Mouse (Mus musculus) stomach, embryonic 15.5 days (tissue): Measurements from ENCODE around the gene Cox14. TPM values are rescaled to one million over a fixed set of nuclear protein-coding genes. Genes with fewer than 3 reads are reported as not detected.
"Not testable (repeated sequence)": the region's sequence is repeated elsewhere in the genome, so short reads cannot be mapped to it uniquely, and the experiment has no call there.

Experiments
- ATAC-seq: fragments of 200-750 bp; cut with Nextera tagmentation; 2 replicates; pipeline ENCODE4 v1.8.0; 2017; ENCODE audit warnings: low read depth, moderate number of reproducible peaks, moderate TSS enrichment; ENCODE audit not compliant: insufficient read depth, low FRiP score
- H3K27ac ChIP-seq: fragments of 300-500 bp; sonication (generic); 2 replicates; pipeline ENCODE4 v1.5.1; 2015; ENCODE audit warnings: mild to moderate bottlenecking, inconsistent platforms
- H3K27me3 ChIP-seq: fragments of 300-500 bp; sonication (generic); replicated peaks from 2 replicates; pipeline ENCODE4 v1.6.1; 2015; ENCODE audit warnings: inconsistent platforms
- H3K36me3 ChIP-seq: fragments of 300-500 bp; sonication (generic); 2 replicates; pipeline ENCODE4 v1.6.1; 2015; ENCODE audit warnings: inconsistent platforms
- H3K4me1 ChIP-seq: fragments of 300-500 bp; sonication (generic); 2 replicates; pipeline ENCODE4 v1.6.1; 2015; ENCODE audit warnings: inconsistent platforms
- H3K4me2 ChIP-seq: fragments of 300-500 bp; sonication (generic); 2 replicates; pipeline ENCODE4 v1.6.1; 2015; ENCODE audit warnings: mild to moderate bottlenecking, inconsistent platforms
- H3K4me3 ChIP-seq: fragments of 300-500 bp; sonication (generic); replicated peaks from 2 replicates; pipeline ENCODE4 v1.5.1; 2015; ENCODE audit warnings: inconsistent platforms
- H3K9ac ChIP-seq: fragments of 300-500 bp; sonication (generic); 2 replicates; pipeline ENCODE4 v1.6.1; 2015; ENCODE audit warnings: inconsistent platforms
- H3K9me3 ChIP-seq: fragments of 300-500 bp; sonication (generic); 2 replicates; pipeline ENCODE4 v1.6.1; 2016; ENCODE audit warnings: inconsistent platforms
- WGBS: fragments of 180-500 bp; shearing (Covaris S2); methylation state at CpG from one replicate; pipeline ENCODE4 v1.1.7; 2015; 5-methylcytosine and 5-hydroxymethylcytosine counted together
- polyA plus RNA-seq: library from polyadenylated mRNA; unstranded; fragments of >200 nt; fragmentation: Nextera tagmentation; extraction: Ambion mirVana; gene quantifications from 2 replicates; pipeline ENCODE4 v1.2.1, GENCODE M21; 2015

Gene Cox14
- polyA plus RNA-seq, 1 experiment from 2014 or later, result 220 TPM

DNA sequence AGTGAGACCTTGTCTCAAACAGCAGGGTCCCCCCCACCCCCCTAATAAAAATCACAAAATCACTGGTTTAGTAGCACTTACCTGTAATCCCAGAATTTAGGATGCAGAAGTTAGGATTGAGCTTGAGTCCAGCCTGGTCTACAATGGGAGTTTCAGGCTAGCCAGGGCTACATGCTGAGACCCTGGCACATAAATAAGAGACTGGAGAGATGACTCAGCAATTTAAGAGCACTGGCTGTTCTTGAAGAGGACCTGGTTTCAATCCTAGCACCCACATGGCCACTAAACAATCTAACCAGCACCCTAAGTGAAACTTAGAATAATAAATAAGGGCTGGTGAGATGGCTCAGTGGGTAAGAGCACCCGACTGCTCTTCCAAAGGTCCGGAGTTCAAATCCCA, 5.7 kb downstream of the Cox14 start:
- Histone ChIP-seq H3K9ac (no peak overlapping the region), H3K4me1 (0 out of 2 replicates have a peak, but pooled peaks cover 4% of the 10 kb centered on the region), H3K4me2 (no peak overlapping the region), H3K36me3 (peaks cover 24% of the 10 kb centered on the region), H3K27ac (no peak overlapping the region), H3K9me3 (no peaks in the 10 kb centered on the region), H3K27me3 (no peaks in the 10 kb centered on the region), H3K4me3 (no peak overlapping the region)
- ATAC-seq, result no peak
- WGBS, result 91% methylated on average over 2 of the region's 2 CpGs

DNA sequence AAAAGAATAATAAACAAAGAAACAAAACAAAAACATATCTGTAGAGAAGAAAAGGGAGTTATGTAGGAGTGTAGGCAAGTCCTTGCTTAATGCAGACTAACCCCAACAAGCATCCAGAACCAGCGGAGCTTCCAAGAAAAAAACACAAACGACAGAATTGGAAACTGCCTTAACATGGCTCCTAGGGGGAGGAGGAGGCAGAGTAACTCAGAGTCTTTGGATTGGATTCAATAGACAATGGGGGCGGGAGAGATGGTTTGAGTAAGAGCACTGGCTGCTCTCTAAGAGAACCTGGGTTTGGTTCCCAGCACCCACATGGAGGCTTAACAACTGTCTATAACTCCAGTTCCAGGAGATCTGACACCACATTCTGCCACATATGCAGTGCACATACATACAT, 6.3 kb downstream of the Cox14 start:
- Histone ChIP-seq H3K9me3 (no peaks in the 10 kb centered on the region), H3K27me3 (no peaks in the 10 kb centered on the region), H3K27ac (no peak overlapping the region), H3K36me3 (peaks cover 29% of the 10 kb centered on the region), H3K4me2 (no peak overlapping the region), H3K4me1 (0 out of 2 replicates have a peak, but pooled peaks cover under 1% of the 10 kb centered on the region), H3K4me3 (no peak overlapping the region), H3K9ac (no peak overlapping the region)
- ATAC-seq, result no peak
- WGBS, result 94% methylated on average over 3 of the region's 3 CpGs

DNA sequence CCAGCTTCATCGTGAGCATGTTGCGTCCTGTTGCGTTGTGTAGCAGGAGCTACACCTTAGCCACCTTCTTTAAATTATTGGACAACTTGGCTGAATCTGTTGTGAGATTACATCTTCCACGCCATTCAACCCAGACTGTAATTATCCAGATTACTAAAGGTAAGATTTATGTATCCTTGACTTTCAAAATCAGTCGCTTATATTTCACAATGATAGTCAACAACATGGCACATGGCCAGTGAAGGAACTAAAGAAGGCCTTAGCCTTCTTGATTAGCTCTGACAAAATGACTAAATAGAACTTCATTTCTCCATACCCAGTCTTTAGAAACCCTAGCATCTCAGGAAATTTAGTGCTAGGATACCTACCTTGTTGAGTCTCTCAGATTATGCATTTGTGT, 7.8 kb downstream of the Cox14 start:
- no peak for ATAC-seq
- Histone ChIP-seq H3K27ac (no peak overlapping the region), H3K4me3 (no peak overlapping the region), H3K4me1 (no peaks in the 10 kb centered on the region), H3K36me3 (peaks cover 36% of the 10 kb centered on the region), H3K9me3 (no peaks in the 10 kb centered on the region), H3K4me2 (no peak overlapping the region), H3K9ac (no peak overlapping the region), H3K27me3 (no peaks in the 10 kb centered on the region)
- WGBS, result 91% methylated on average over 5 of the region's 5 CpGs

DNA sequence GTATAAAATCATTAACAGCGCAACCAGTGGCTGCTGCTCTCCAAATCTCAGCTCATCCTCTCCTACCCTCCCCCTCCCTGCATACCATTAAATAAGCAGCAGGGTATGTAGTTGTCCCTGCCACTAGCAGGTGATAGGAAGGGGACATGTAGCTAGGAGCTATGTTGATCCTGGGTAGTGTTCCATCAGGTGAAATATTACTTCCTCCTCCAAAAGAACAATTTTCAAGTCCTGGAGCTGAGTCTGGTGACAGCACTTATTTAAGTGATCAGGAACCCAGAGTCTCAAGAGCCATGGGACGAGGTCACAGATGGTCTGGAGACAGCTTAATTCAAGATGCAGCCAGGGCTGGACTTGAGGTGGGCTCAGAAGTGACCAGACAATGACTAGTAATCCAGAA, 10.2 kb downstream of the Cox14 start:
- peaks cover 39% of the 10 kb centered on the region; the same call in 1 of the 2 replicates for H3K36me3 ChIP-seq
- no peak overlapping the region for H3K9ac ChIP-seq
- H3K4me3 ChIP-seq, result no peak overlapping the region
- H3K9me3 ChIP-seq, result no peaks in the 10 kb centered on the region
- H3K4me2 ChIP-seq, result no peak overlapping the region
- no peak for ATAC-seq
- H3K27ac ChIP-seq, result no peak overlapping the region
- H3K4me1 ChIP-seq, result no peaks in the 10 kb centered on the region
- H3K27me3 ChIP-seq, result no peaks in the 10 kb centered on the region
- 88% methylated on average over 2 of the region's 2 CpGs for WGBS

DNA sequence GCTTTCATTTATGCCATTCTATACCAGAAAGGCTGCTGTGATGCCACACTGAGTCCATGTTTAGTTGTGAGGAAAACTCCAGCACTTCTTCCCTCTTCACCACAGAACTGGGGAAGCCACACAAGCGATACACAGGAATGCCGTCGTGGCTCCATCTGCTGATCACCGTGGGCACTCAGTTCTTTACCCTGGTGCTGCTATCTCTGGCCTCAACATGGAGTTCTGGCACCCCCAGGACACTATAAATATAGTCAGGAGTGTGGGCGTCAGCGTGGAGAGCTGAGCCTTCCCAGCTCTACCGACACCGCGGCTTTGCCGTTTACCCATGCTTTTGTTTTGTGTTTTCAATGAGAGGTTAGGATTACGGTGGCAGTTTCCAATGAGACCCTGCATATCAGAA, 11.3 kb downstream of the Cox14 start:
- H3K27ac ChIP-seq, result no peak overlapping the region
- peaks cover 36% of the 10 kb centered on the region; the same call in 1 of the 2 replicates for H3K36me3 ChIP-seq
- 92% methylated on average over 11 of the region's 11 CpGs for WGBS
- no peaks in the 10 kb centered on the region for H3K9me3 ChIP-seq
- H3K4me1 ChIP-seq, result no peaks in the 10 kb centered on the region
- no peak for ATAC-seq
- no peak overlapping the region for H3K4me2 ChIP-seq
- no peaks in the 10 kb centered on the region for H3K27me3 ChIP-seq
- no peak overlapping the region for H3K9ac ChIP-seq
- no peak overlapping the region for H3K4me3 ChIP-seq

DNA sequence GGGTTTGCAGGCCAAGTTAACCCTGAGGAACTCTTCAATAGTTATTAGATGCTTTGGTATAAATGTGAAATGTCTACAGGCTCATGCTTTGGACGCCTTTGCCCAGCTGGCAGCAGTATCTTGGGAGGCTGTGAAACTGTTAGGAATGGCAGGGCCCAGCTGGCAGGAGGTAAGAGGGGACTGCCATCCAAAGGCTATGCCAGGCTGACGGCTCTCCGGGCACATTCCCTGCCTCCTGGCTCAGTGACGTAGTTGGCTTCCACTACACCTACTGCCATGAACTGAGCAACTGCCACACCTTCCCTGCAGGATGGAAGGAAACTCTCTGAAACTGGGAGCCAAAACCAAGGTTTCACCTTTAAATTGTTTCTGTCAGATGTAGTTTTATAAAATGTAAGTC, 14.8 kb downstream of the Cox14 start:
- Histone ChIP-seq H3K36me3 (peaks cover 44% of the 10 kb centered on the region; the same call in 1 of the 2 replicates), H3K27me3 (no peaks in the 10 kb centered on the region), H3K27ac (no peak overlapping the region), H3K9ac (no peak overlapping the region), H3K9me3 (no peaks in the 10 kb centered on the region), H3K4me1 (no peaks in the 10 kb centered on the region), H3K4me3 (no peak overlapping the region), H3K4me2 (no peak overlapping the region)
- 96% methylated on average over 4 of the region's 4 CpGs for WGBS
- ATAC-seq, result no peak

DNA sequence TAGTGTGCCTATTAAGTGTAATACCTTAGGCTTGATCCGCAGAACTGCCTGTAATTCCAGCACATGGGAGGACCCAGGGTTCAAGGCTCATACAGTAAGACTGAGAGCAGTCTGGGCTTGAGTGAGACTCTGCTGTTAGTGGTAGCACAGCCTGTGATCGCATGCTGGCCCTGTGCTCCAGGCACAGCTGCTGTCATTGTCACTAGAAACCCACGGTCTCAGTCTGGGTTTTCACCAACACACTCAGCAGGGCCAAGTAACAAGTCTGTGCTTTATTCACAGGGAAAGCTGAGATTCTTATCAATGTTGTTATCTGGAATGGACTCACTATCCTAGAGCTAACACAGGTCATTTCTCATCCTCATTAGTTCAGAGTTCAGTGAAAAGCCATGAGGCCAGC, 28.8 kb downstream of the Cox14 start:
- H3K9ac ChIP-seq, result no peak overlapping the region
- no peaks in the 10 kb centered on the region for H3K9me3 ChIP-seq
- no peaks in the 10 kb centered on the region for H3K4me1 ChIP-seq
- 72% methylated on average over 3 of the region's 3 CpGs for WGBS
- H3K27ac ChIP-seq, result no peak overlapping the region
- no peak for ATAC-seq
- peaks cover 3% of the 10 kb centered on the region; the same call in 1 of the 2 replicates for H3K36me3 ChIP-seq
- no peaks in the 10 kb centered on the region for H3K27me3 ChIP-seq
- no peak overlapping the region for H3K4me3 ChIP-seq
- H3K4me2 ChIP-seq, result no peak overlapping the region

DNA sequence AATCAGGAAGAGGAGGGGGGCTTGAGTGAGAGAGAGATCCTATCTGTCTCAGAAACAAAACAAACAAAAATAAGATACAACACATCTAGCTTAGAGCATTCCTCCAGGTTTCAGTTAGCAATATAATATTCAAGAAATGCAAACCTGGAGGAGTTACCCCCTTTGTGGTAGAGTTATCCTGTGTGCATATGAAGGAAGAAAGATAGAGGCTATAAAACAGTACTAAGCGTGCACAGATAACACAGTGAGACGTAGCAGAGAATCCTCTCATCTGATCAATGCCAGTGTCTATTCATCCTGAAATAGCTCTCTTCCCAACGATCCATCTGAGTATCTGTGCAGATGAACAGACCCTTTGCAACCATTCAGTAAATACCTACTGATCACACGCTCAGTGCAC, 42.0 kb downstream of the Cox14 start:
- Histone ChIP-seq H3K27me3 (no peaks in the 10 kb centered on the region), H3K4me2 (no peak overlapping the region), H3K9me3 (no peaks in the 10 kb centered on the region), H3K36me3 (peaks cover 4% of the 10 kb centered on the region; the same call in 1 of the 2 replicates), H3K27ac (no peak overlapping the region), H3K4me1 (peaks cover 6% of the 10 kb centered on the region), H3K9ac (no peak overlapping the region), H3K4me3 (no peak overlapping the region)
- ATAC-seq, result no peak
- 82% methylated on average over 4 of the region's 4 CpGs for WGBS

DNA sequence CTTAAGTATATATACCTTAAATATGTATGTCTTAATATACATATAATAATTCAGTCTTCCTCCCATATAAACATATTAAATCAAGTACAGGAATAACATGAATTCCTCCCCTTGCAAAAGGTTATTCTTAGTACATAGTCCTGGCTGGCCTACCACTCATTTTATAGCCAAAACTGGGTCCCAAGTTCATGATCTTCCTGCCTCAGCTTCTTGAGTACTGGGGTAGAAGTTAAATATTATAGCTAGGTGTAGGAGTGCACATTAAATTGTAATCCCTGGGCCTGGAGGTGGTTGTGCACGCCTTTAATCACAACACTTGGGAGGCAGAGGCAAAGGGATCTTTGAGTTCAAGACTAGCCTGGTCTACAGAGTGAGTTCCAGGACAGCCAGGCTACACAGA, 43.3 kb downstream of the Cox14 start:
- Histone ChIP-seq H3K36me3 (peaks cover 4% of the 10 kb centered on the region; the same call in 1 of the 2 replicates), H3K9ac (no peak overlapping the region), H3K4me1 (peaks cover 6% of the 10 kb centered on the region), H3K27ac (no peak overlapping the region), H3K27me3 (no peaks in the 10 kb centered on the region), H3K4me2 (no peak overlapping the region), H3K9me3 (no peaks in the 10 kb centered on the region), H3K4me3 (no peak overlapping the region)
- no peak for ATAC-seq
- WGBS, result 88% methylated on average over 1 of the region's 1 CpGs

DNA sequence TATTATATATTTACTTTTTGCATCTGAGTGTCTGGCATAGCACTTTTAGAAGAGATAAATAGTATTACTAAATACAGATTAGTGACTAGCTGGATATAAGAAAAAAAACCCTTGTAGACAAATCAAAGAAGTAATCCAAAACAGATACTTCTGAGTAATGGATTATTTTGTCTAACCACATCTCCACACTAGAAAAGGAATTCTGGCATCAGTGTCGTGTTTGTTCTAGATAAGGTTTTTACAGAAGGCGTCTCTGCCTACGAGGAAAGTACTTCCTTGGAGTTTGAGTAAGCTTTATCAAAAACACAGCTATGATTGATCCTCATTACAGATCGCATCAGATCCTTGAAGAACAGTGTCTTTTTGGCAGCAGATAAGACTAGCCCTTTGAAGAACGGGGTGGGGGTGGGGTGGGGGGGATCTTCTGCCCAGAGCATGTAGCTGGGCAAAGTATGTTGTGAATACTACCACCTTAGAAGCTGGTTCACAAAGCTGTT, 45.6 kb downstream of the Cox14 start:
- H3K27me3 ChIP-seq, result no peaks in the 10 kb centered on the region
- H3K4me3 ChIP-seq, result peak overlapping the region; percentile 84
- no peaks in the 10 kb centered on the region for H3K9me3 ChIP-seq
- H3K27ac ChIP-seq, result no peak overlapping the region
- no peak for ATAC-seq
- H3K36me3 ChIP-seq, result no peaks in the 10 kb centered on the region; the same call in 1 of the 2 replicates
- peak overlapping the region; percentile 85 for H3K4me2 ChIP-seq
- WGBS, result 7% methylated on average over 5 of the region's 5 CpGs
- H3K4me1 ChIP-seq, result peaks cover 6% of the 10 kb centered on the region
- peak overlapping the region; percentile 76; the same call in 1 of the 2 replicates for H3K9ac ChIP-seq

DNA sequence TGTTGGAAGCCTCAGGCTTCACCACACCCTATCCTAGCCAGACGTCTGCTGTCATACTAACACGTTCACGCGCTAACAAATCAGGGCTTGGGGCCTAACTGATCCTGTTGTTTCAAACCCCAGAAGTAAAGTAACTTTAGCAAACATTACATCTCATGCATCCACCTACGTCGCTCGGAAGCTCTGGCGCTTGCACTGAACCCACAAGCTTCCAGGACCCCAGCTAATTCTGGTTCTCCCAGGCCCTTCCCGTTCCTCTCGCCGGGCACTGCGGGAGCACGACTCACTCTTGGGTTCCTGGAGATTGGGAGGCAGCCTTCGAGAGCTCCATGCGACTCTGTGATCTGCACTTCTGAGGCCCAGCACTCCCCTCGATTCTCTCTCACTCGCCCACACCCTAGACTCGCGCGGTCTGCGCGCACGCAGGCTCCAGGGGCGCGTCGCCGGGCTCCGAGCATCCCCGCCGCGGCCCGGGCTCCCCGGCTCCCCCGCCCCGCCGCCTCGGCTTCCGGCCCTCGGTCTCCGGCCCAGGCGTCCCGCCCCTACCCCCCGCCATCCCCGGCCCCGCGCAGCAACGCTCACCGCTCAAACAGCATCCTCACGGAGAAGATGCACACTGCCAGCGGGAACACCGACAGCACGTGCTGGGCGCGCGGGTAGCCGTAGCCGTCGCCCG, 46.3 kb downstream of the Cox14 start:
- Histone ChIP-seq H3K4me2 (peak overlapping the region; percentile 85), H3K4me1 (peaks cover 6% of the 10 kb centered on the region), H3K36me3 (no peaks in the 10 kb centered on the region; the same call in 1 of the 2 replicates), H3K27ac (peak overlapping the region; percentile 96), H3K9me3 (no peaks in the 10 kb centered on the region), H3K9ac (peak overlapping the region; percentile 76), H3K27me3 (no peaks in the 10 kb centered on the region), H3K4me3 (peak overlapping the region; percentile 84)
- peak; percentile 50 for ATAC-seq
- WGBS, result under 1% methylated on average over 58 of the region's 59 CpGs

DNA sequence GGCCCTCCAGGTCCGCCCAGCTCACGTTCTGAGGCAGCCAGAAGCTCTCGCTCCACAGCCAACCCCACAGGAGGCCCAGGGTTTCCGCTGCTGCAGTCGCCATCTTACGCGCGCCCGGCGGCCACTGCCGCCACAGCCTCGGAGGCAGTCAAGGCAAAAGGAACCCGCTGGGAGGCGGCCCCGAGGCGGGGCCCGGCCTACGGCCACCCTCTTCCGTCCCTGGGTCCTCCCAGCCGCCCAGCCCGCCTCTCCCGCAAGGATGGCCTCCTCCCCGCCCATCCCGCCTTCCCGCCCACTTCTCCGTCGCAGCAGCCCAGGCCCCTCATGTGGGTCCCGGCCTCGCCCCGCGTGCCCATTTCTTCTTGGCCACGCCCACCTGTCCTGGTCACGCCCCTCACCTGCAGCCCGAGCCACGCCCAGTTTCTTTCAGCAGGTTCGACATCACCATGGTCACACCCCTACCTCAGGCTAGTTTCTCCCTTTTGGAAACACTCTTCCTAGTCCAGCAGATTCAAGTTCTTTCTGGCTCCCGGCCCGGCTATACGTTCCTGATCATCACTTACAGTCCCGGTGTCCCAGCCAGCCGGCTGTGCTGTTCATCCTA, 47.0 kb downstream of the Cox14 start:
- Histone ChIP-seq H3K9me3 (no peaks in the 10 kb centered on the region), H3K27ac (peak overlapping the region; percentile 96), H3K4me2 (peak overlapping the region; percentile 85), H3K27me3 (no peaks in the 10 kb centered on the region), H3K9ac (peak overlapping the region; percentile 76), H3K36me3 (no peaks in the 10 kb centered on the region), H3K4me1 (peaks cover 6% of the 10 kb centered on the region), H3K4me3 (peak overlapping the region; percentile 84)
- under 1% methylated on average over 41 of the region's 41 CpGs for WGBS
- ATAC-seq, result peak; percentile 95

DNA sequence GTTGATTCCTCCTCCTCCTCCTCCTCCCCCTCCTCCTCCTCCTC, 47.3 kb downstream of the Cox14 start, which contains the start of gene Cers5:
Gene Cers5, minus strand, starts transcription at position 5 of the 44 bp plus-strand sequence.
- not testable (repeated sequence) for H3K36me3 ChIP-seq, H3K27me3 ChIP-seq, ATAC-seq, H3K4me1 ChIP-seq, H3K9me3 ChIP-seq
- H3K4me3 ChIP-seq, result peak within 1 kb of the TSS; percentile 84
- peak within 1 kb of the TSS; percentile 96 for H3K27ac ChIP-seq
- peak within 1 kb of the TSS; percentile 85 for H3K4me2 ChIP-seq
- peak within 1 kb of the TSS; percentile 76 for H3K9ac ChIP-seq
